Mouse (Mus musculus) right cerebral cortex, adult 2 months (tissue): ENCODE measurements at regions not wholly inside any gene's neighbourhood (a gene's known extent, or its start where the extent isn't known, plus 50 kb on each side); places are given as distances from the start of the nearest gene placed in this dataset.

Experiments
- DNase-seq, 2 experiments: peaks; one replicate each; pipeline ENCODE4 v3.0.0; 2021 to 2022; ENCODE audit warnings: low spot score in 2 of 2

DNA sequence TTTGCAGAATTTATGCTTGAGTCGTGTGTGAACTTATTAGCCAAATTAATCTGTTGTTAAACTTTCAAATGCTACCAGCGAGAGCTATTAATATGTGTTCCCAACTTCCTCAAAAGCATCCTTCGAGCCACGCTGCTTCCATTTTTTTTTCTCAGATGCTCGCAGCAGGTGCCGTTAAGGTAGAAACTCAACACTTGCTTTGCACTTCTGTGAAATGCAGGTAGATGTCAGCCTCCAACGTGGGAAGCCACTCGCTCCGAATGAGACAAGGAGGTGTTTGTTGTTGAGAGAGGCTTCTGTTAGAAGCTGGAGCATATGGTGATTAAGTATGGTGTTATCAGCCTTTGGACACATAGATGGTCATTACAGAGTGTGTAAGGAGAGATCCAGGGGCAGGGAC lies 433.1 kb upstream of the Adgrl2 start:
- DNase-seq: peak in 1 of 2 experiments; percentile 18

DNA sequence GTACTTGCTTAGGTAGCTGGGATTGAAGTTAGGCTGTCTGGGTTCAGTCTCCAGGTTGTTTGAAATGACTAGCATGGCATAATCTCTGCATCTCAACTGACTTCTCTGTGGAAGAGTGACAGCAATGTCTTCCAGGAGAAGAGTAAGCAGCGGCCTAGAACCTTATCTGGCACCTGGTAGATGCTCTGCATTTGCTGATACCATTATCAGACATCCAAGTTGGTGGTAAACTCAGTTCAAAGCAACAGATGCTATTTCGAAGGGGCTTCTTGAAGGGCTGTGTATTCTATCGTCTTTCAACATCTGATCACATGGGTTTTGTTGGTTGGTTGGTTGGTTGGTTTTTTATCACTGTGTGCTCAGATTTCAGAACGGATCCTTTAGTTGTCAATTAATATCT lies 424.7 kb upstream of the Adgrl2 start:
- no peak for DNase-seq

DNA sequence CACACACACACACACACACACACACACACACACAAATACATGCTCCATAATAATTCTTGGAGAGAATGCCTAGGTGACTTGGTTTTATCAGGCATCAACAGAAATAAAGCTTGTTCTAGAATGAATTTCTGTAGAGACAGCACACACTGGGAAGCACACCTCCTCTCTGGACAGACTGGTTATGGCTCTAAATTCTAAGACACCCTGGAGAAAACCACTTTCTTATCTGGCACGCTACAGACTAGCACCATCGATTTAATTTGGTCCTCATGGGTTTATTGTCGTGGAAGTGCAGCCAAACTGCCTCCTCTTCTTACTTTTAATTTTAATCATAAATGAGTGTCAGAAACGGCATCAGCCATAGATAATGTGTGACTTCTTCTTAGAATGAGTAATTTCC lies 422.8 kb upstream of the Adgrl2 start:
- DNase-seq: no peak

DNA sequence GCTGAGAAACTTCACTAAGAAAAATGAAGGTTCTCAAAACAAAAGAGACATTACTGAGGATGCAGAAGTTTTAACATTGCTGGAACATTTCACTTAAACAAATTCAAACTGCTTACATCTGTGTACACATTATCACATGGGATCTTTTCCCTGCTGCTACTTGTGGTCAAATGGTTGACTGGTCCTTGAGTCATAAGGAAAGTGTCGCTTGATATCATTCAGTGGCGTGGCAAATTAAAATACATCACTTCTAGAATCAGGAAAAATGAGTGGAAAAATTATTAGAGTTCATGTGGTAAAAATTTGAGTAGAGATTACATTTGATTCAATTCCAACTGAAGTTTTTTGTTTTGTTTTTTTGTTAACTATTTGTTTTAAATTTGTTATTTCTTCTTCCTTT lies 420.2 kb upstream of the Adgrl2 start:
- DNase-seq: no peak

DNA sequence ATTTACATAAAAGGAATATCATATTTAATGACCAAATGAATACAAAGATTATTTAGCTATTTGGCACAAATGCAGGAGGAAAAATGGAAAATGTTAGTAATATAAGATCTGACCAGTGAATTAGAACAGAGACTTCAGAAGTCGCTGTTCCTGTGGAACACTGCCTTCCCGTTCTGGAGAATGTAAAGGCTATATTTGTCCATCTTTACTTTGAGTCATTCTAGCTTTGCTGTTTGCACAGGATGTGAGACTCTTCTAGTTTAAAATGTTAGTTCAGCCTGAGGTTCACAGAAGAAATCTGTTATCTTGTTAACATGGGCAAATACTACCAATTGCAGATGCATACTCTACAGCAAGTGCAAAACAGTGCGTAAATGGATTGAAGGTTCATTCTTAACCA lies 418.5 kb upstream of the Adgrl2 start:
- DNase-seq: no peak

DNA sequence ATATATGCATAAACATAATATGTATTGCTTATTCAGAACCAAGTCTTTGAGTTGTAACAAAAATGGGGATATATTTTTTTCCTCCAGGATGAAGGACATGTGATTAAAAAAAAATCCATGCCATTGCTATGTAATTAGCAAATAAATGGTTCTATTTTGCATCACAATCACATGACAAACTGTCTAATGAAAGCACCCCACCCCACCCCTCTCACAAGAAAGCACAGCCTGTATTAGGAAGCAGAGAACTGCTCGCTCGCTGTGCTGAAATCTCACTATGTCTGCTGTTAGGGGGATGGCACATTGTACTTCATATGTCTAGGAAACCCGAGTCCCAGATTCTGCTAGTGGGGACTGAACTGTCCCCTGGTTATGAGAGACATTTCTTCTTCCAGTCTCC lies 415.5 kb upstream of the Adgrl2 start:
- DNase-seq: no peak

DNA sequence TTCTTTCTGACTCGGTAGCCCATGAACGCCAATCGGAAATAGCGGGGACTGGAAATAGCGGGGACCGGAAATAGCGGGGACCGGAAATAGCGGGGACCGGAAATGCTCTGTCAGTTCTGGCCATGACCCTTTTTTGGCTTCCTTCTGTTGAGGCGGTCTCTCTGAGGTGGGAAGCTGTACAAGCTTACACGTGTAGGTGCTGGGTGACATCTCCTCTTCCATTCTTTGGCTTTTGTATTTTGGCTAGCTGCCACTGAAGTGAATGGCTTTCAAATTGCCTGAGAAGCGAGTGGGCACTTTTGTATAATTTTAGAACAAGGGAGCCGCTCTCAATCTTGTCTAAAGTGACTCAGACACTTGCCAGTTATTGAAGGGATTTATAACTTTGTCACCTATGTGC lies 414.3 kb upstream of the Adgrl2 start:
- peak; percentile 15 to 31 for DNase-seq

DNA sequence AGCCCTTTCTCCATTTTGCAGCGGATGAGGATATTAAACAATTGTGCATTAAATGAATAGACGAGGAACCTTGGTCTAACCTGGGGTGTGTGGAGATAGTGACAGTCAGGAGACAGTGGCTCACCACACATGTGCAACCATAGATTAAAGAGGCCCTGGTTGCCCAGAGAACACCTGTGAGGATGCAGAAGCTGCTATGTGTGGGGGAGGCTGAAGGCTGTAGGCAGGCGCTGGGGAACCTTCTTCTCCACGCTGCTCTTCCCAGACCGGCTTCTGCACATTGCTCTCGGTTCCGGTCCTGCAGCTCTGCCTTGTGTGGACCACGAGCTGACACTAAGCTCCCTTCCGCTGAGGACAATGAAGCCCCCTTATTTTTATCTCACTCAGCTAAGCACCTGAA lies 412.1 kb upstream of the Adgrl2 start:
- DNase-seq: no peak

DNA sequence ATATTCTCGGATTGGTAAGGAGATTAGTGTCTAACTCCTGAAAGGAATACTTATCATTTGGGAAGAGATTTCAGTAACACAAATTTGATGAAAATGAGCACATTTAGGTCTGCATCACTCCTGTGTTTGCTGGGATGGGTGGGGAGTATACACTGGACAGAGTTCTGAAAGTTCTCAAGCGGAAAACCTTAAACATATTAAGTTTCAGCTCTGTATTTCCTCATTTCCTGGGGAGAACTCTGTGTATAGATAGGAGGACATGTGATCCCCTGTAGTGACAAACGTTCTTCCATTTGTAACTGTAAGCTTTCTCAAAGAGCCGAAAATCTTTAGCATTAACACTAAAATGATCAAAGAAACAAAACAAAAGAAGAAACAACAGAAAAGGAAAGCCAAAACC lies 404.7 kb upstream of the Adgrl2 start:
- DNase-seq: no peak

DNA sequence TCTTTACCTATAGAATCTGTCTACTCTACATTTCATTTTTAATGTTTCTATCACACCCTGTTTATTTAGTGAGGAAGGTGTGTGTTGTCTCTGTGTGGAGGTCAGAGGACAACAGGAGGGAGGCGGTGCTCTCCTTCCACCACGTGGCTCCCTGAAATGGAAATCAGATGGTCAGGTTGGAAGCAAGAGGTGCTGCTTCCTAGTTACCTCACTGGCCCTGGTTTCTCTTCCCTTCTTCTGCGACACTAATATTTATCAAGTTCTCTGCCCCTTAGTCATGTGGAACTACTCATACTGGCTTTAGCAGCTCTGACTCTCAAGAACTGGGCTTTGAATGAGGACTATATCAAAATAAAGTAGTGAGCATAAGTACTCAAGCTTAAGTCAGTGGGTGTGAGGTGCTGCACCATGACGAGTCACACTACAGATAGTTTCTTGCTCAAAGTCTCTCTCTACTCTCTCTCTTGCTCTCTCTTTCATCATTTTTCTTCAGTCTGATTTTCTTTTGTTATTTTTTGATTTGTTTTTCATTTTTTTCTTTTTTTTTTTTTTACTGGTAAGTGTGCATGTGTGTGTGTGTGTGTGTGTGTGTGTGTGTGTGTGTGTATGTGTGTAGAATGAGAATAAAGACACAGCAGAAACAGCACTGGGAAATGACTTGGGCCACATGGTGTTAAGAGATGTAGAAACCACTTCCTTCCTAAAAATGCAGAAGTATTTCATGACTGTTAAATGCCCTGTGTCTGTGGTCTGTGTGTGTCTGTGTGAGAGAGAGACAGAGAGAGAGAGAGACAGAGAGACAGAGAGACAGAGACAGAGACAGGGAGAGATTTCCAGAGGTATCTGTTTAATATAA lies 403.2 kb upstream of the Adgrl2 start:
- no peak for DNase-seq

DNA sequence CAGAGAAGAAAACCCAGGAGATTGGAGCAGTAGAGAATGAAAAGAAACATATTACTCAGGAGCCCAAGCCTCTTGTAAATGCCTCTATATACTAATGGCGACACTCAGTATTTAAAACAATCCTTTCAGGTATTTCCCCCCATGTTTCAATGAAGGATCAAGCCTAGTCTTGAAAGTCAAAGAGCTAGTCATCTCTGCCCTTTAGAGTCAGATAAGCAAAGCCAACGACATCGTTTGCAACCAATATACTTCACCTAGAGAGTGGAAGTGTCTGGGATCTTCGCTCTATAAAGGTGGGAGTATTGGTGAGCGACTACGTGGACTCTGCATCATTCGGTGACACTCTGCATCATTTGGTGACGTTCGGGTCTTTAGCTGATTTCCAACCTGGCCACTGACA lies 401.8 kb upstream of the Adgrl2 start:
- no peak for DNase-seq

DNA sequence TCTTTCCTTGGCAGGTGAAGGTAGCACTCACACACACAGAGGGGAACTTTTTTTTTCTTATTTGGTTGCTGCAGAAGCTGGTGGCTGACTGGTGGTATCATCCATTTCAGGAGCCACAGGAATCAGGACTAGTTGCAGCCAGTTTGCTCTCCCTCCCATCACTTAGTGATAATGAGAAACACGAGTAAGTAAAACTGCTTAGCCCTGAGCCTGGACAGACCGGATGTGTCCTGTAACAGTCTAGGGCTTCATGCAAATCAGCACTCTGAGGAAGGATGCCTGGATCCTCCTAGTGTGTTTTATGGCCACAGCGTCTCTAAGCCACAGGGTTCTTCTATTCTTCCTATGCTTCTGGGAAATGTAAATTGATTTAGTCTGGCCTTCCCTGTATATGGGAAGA lies 397.2 kb upstream of the Adgrl2 start:
- no peak for DNase-seq

DNA sequence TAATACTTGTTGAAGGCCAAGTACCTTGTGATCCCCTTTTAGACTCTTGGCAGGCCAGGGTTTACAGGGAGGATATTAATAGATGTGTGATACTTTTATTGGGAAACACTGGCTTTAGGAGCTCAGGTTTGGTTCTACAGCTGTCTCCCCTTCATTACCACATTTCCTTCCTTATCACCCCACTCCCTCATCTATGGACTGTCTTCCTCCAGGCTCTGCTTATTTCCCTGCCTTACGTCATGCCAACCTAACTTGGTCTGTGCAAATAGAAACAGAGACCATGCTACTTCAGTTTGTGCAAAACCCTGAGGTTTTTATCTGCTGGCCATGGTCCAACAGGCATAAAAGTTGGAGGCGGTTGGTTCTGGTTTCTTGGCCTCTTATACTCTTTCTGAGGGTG lies 395.7 kb upstream of the Adgrl2 start:
- DNase-seq: no peak

DNA sequence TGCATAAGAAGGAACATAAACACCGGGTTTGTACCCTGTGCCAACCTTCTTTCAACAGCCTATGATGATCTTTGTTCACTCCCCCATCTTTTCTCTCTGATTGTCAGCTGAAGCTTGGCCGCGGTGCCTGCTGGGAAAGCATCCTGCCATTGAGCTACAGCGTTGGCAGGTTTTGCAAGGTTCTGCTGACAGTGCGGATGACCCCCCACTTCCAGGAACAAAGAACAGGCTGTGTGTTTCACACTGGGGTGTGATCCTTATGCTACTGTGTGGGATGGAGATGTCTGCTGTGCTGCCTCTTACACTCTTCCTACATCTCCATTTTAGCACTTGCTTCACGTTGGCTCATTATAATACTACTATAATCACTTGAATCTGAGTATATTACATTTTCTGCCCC lies 395.0 kb upstream of the Adgrl2 start:
- no peak for DNase-seq

DNA sequence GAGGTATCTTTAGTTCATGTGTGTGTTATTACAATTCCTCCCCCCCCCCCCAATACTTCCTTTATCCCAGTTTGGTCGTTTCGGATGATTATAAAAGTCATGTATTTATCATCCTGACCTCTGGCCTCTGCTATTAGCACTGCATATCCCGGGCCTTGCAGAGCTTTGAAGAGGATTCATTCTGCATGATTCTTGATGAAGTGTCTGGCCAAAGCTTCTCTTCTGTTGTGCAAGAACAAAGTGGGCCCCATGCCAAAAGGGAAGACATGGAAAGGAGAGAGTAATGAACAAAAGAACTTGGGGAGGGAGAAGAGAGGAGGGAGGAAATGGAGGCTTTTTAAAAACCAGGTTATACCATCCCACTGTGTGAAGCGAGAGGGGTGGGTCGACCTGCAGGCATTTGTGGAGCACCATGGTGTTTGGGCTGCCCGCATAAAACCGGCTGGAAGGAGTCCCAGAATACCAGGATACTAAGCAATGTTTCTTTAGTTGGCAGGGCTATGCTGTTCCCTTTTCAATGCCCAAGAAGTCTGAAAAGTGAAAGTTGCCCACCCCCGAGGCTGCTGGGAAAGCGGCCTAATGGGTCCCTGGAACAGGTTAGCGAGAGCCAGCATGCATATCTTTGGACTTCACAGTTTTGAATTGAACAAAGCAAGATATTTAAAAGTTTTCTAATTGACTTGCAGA lies 391.3 kb upstream of the Adgrl2 start:
- peak in 1 of 2 experiments; percentile 51 for DNase-seq

DNA sequence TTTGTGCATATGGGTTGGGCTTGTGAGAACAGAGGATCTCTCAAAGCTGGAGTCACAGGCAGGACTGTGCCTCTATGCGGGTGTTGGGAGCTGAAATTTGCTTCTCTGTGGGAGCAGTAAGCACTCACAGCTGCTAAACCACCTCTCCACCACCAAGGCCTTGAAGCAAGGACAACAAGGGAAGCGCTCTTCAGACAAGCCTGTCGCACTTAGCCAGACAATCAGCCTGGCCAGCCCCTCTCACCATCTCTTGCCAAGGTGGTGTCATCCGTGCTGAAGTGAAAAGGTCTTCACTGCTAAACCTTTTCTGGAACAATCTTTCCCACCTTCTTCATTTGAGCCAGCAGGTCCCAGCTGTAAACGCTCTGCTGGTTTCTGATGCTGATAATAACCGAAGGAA lies 390.7 kb upstream of the Adgrl2 start:
- no peak for DNase-seq

DNA sequence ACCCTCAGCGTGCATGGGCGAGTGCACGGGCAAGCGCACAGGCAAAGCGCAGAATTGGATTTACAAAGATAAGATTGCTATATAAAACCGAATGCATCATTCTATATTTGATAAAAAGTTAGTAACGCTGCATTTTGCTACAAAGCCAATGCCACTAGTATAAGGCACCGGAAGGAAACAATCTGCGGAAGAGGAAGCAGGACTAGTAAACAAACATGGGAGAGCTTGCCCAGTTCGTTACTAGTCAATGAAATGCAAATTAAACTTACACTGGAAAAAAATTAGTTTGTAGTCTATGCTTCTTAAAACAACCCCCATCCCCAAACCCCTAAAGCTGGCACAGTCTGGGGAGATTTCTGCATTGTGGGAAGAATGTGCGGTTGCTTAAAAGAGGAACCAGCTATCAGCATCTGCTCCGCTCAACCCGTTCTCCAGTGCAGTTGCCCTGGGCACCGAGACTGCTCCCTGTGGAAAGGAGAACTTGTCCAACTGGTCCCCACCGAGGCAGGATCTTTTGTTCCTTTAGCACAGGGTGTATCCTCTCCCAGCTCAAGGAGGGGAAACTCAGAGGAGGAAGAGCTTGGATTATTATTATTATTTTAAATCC lies 389.6 kb upstream of the Adgrl2 start:
- DNase-seq: peak in 1 of 2 experiments; percentile 10

DNA sequence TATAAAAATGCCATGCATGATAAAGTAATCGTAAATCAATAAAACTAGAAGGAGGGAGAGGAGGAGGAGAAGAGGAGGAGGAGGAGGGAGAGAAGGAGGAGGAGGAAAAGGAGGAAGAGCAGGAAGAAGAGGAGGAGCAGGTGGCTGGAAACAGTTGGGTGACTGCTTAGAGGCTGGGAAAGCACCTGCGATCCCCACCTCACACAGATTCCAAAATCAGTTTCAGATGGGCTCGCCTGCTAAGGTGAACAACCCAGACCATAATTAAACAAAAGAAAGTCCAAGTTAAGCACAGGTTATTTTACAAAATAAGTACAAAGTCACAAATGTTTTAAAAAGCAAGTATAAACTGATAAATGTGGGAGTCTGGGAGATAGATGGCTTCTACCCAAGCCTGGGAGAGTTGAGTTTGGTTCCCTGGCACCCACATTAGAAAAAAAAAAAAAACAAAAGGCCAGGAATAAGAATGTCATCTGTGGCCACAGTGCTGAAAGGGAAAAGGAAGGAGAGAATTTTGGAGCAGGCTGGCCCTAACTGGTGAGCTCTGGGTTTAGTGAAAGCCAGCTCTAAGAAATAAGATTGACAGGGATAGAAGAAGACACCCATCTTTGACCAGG lies 389.0 kb upstream of the Adgrl2 start:
- DNase-seq: no peak

DNA sequence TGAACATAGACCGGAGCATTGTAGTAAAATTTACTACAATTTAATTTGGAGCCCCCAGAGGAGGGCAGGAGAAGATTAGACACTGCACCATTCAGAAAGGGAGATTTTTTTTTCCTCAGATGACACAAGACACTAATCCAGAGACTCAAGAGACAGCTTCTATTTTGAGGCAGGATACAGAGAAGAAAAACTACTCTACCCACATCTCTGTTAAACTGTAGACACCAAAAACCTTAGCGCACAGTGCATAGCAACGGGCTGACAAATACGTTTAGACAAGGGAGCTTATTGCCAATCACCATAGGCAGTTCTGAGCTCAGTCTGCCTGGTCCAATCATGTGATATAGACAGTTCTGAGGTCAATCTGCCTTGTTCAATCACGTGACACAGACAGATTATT lies 381.1 kb upstream of the Adgrl2 start:
- peak in 1 of 2 experiments; percentile 11 for DNase-seq

DNA sequence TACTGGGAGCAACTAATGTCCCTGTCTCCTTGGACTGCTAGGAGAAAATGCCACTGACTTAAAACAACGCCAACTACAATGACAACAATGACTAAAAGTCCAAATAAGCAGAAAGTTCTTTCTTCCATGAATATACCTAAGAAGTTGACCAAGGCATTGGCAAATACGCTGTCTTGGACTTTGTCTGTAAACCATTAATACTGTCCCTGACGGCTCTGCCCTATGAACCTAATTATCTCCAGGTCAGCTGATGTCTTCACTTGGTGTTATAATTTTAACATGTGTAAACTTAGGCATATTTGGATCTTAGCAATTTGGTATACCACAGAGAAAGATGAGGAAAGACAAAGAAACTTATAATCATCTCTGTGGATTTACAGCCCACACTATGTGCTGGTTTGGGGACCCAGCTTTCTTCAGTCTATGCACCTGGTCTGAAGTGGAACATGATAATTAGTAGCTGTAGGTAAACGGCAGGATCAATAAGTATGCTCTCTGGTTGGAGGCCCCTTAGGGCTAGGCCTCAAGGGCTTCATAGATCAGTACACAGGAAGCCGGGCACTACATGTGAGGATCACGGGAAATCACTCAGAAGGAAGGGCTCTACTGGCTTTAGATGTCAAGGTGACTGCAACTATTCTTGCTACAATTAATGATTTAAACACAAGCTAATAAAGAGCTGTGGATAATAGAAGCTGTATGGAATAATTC lies 380.3 kb upstream of the Adgrl2 start:
- no peak for DNase-seq

DNA sequence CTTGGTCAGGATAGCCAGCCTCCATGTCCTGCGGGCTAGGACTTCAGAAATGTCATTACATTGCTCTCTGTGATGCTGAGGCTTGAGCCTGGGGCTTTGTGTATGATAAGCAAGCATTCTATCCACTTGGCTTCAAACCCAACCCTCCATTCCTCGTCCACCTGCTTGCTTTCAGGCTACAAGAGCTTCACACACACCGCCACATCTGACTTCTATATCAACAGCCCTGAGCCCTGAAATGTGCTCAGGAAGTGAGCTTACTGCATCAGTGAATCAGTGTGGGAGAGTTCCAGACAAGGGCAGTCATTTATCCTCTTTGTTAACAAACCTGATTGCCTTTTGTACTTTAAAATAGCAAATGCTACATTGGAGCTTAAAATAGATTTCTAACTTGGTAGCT lies 377.5 kb upstream of the Adgrl2 start:
- DNase-seq: no peak

DNA sequence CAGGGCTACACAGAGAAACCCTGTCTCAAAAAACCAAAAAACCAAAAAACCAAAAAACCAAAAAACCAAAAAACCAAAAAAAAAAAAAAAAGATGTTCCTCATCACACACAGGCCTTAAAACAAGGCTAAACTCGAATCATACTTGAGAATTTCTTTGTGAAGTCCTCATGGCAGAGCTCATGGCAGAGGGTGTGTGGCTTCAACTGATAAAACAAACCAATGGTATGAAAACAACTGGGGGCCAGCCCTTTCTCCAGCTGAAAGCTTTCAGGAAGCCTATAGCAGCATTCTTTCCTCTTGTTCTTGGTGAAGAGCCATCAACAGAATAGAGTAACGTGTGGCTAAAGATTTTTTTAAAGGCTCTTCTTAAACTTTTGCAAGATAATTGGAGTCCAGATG lies 369.8 kb upstream of the Adgrl2 start:
- no peak for DNase-seq
